Mouse (Mus musculus) forebrain, embryonic 11.5 days (tissue): Measurements from ENCODE around the gene Mylk2. TPM values are rescaled to one million over a fixed set of nuclear protein-coding genes. Genes with fewer than 3 reads are reported as not detected.

ENCODE experiments used
- ATAC-seq: fragments of 200-750 bp; cut with Nextera tagmentation; replicated peaks from 2 replicates; pipeline ENCODE4 v1.8.0; 2017; ENCODE audit warnings: moderate TSS enrichment; ENCODE audit not compliant: low FRiP score
- DNase-seq: peaks from one replicate; pipeline ENCODE4 v3.0.0-alpha.2; 2017; ENCODE audit warnings: low spot score
- H3K27ac ChIP-seq: fragments of 300-500 bp; sonication (generic); 2 replicates; pipeline ENCODE4 v1.5.1; 2014; ENCODE audit warnings: low read depth, low read length
- H3K27me3 ChIP-seq: fragments of 300-500 bp; sonication (generic); 2 replicates; pipeline ENCODE4 v1.6.1; 2014; ENCODE audit warnings: mild to moderate bottlenecking, low read length, mixed read lengths; ENCODE audit not compliant: control insufficient read depth, insufficient read depth
- H3K36me3 ChIP-seq: fragments of 300-500 bp; sonication (generic); 2 replicates; pipeline ENCODE4 v1.6.1; 2014; ENCODE audit warnings: mild to moderate bottlenecking, low read length, moderate library complexity, mixed read lengths; ENCODE audit not compliant: control insufficient read depth, insufficient read depth
- H3K4me1 ChIP-seq: fragments of 300-500 bp; sonication (generic); replicated peaks from 2 replicates; pipeline ENCODE4 v1.6.1; 2014; ENCODE audit warnings: low read length, mixed read lengths; ENCODE audit not compliant: control insufficient read depth, insufficient read depth
- H3K4me2 ChIP-seq: fragments of 300-500 bp; sonication (generic); 2 replicates; pipeline ENCODE4 v1.6.1; 2014; ENCODE audit warnings: low read depth, mild to moderate bottlenecking, low read length, moderate library complexity, mixed read lengths; ENCODE audit not compliant: severe bottlenecking
- H3K4me3 ChIP-seq: fragments of 300-500 bp; sonication (generic); 2 replicates; pipeline ENCODE4 v1.5.1; 2014; ENCODE audit warnings: low read depth, low read length
- H3K9ac ChIP-seq: fragments of 300-500 bp; sonication (generic); 2 replicates; pipeline ENCODE4 v1.6.1; 2014; ENCODE audit warnings: low read length
- H3K9me3 ChIP-seq: fragments of 300-500 bp; sonication (generic); 2 replicates; pipeline ENCODE4 v1.6.1; 2016; ENCODE audit warnings: low read length, mixed read lengths; ENCODE audit not compliant: control insufficient read depth
- WGBS: fragments of 180-500 bp; shearing (Covaris S2); extraction: QIAGEN DNeasy Blood & Tissue Kit; methylation state at CpG from one replicate; pipeline ENCODE4 v1.1.7; 2014; 5-methylcytosine and 5-hydroxymethylcytosine counted together
- polyA plus RNA-seq: library from polyadenylated mRNA; unstranded; fragments of >200 nt; fragmentation: Nextera tagmentation; extraction: Ambion mirVana; gene quantifications from 2 replicates; pipeline ENCODE4 v1.2.1, GENCODE M21; 2014

Mylk2 gene
- polyA plus RNA-seq, result not detected in 2 replicates

DNA sequence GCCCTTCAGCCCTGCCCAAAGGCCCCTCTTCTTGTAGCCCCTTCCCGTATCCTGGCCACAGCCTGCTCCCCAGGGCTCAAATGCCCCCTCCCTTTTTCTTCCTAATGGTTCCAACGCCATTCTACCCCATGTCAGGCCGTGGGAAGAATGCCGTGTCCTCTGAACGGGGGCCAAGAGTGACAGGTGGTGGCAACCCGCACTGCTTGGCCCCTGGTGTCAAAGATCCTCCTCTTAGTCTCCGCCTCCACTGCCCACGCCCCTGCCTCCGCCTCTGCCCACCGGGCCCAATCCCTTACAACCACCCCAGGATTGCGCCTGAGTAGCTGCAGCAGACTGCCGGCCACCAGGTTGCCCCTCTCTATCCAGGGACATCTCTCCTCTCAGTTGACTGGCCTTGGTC, at the start of gene Mylk2:
Gene Mylk2 (plus strand): TSS at position 322 of the 400 bp plus-strand sequence.
- Histone ChIP-seq H3K9ac (no peak within 1 kb of the TSS), H3K9me3 (no peaks in the 10 kb centered on the region), H3K27ac (no peak within 1 kb of the TSS), H3K4me1 (no peaks in the 10 kb centered on the region), H3K4me3 (no peak within 1 kb of the TSS), H3K36me3 (no peaks in the 10 kb centered on the region), H3K4me2 (no peak within 1 kb of the TSS), H3K27me3 (peaks cover 23% of the 10 kb centered on the region)
- ATAC-seq, result no peak
- no peak for DNase-seq
- WGBS, result 23% methylated on average over 12 of the region's 12 CpGs

GRCm38 (mm10) chr2:152861891-152862290, 49.3 kb upstream of the Mylk2 start:
- no peaks in the 10 kb centered on the region for H3K4me1 ChIP-seq
- WGBS, result 96% methylated on average over 1 of the region's 1 CpGs
- H3K36me3 ChIP-seq, result peaks cover 6% of the 10 kb centered on the region; the same call in 1 of the 2 replicates
- DNase-seq (no peak), ATAC-seq (no peak)
- H3K4me3 ChIP-seq, result no peak overlapping the region
- H3K9me3 ChIP-seq, result no peaks in the 10 kb centered on the region
- H3K4me2 ChIP-seq, result no peak overlapping the region
- no peaks in the 10 kb centered on the region for H3K27me3 ChIP-seq
- no peak overlapping the region for H3K9ac ChIP-seq
- H3K27ac ChIP-seq, result no peak overlapping the region

GRCm38 (mm10) chr2:152862638-152863037, 48.5 kb upstream of the Mylk2 start:
- no peak overlapping the region for H3K9ac ChIP-seq

DNA sequence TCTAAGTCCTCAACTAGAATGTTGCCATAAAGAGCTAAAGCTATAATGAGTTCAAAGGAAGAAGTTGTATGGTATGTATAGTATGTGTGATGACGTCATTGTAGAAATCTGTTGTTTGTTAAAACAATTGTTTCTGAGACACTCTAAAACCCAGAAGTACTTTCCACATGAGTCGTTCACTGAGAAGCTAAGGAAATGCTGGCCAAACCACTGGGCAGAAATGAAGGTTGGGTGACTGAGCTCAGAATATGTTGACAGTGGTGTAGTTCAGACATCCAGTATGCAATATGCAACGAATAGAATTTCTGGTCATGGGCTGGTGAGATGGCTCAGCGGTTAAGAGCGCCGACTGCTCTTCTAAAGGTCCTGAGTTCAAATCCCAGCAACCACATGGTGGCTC, 47.8 kb upstream of the Mylk2 start:
- WGBS, result 95% methylated on average over 6 of the region's 6 CpGs
- DNase-seq, result no peak
- no peaks in the 10 kb centered on the region for H3K27me3 ChIP-seq
- H3K4me3 ChIP-seq, result no peak overlapping the region
- no peaks in the 10 kb centered on the region for H3K9me3 ChIP-seq
- H3K4me2 ChIP-seq, result no peak overlapping the region
- no peaks in the 10 kb centered on the region for H3K4me1 ChIP-seq
- H3K36me3 ChIP-seq, result peaks cover 6% of the 10 kb centered on the region; the same call in 1 of the 2 replicates
- no peak for ATAC-seq
- no peak overlapping the region for H3K9ac ChIP-seq
- H3K27ac ChIP-seq, result no peak overlapping the region

More at GRCm38 (mm10) chr2:152862638-152863037, 48.5 kb upstream of the Mylk2 start:
- 91% methylated on average over 3 of the region's 3 CpGs for WGBS
- ATAC-seq (no peak), DNase-seq (no peak)
- H3K27me3 ChIP-seq, result no peaks in the 10 kb centered on the region
- no peaks in the 10 kb centered on the region for H3K9me3 ChIP-seq
- H3K4me2 ChIP-seq, result no peak overlapping the region
- no peak overlapping the region for H3K27ac ChIP-seq
- H3K36me3 ChIP-seq, result peaks cover 6% of the 10 kb centered on the region; the same call in 1 of the 2 replicates
- H3K4me3 ChIP-seq, result no peak overlapping the region
- H3K4me1 ChIP-seq, result no peaks in the 10 kb centered on the region

GRCm38 (mm10) chr2:152878239-152878638, 32.9 kb upstream of the Mylk2 start:
- no peak overlapping the region for H3K4me2 ChIP-seq
- ATAC-seq (no peak), DNase-seq (no peak)
- no peaks in the 10 kb centered on the region for H3K27me3 ChIP-seq
- 91% methylated on average over 3 of the region's 3 CpGs for WGBS
- no peak overlapping the region for H3K9ac ChIP-seq
- peaks cover 30% of the 10 kb centered on the region for H3K36me3 ChIP-seq
- H3K4me1 ChIP-seq, result no peaks in the 10 kb centered on the region
- H3K27ac ChIP-seq, result no peak overlapping the region
- H3K4me3 ChIP-seq, result no peak overlapping the region
- H3K9me3 ChIP-seq, result no peaks in the 10 kb centered on the region

GRCm38 (mm10) chr2:152880898-152881297, 30.3 kb upstream of the Mylk2 start:
- H3K4me1 ChIP-seq, result no peaks in the 10 kb centered on the region
- H3K27ac ChIP-seq, result no peak overlapping the region
- DNase-seq, result no peak
- no peaks in the 10 kb centered on the region for H3K27me3 ChIP-seq
- H3K36me3 ChIP-seq, result peaks cover 33% of the 10 kb centered on the region
- H3K4me3 ChIP-seq, result no peak overlapping the region
- no peak overlapping the region for H3K4me2 ChIP-seq
- H3K9ac ChIP-seq, result no peak overlapping the region
- no peak for ATAC-seq
- no peaks in the 10 kb centered on the region for H3K9me3 ChIP-seq
- WGBS, result 91% methylated on average over 13 of the region's 13 CpGs

- 95% methylated on average over 6 of the region's 6 CpGs for WGBS
- ATAC-seq (no peak), DNase-seq (no peak)
- H3K36me3 ChIP-seq, result peaks cover 43% of the 10 kb centered on the region
- H3K4me2 ChIP-seq, result no peak overlapping the region
- H3K9me3 ChIP-seq, result no peaks in the 10 kb centered on the region
- no peaks in the 10 kb centered on the region for H3K4me1 ChIP-seq
- H3K27ac ChIP-seq, result no peak overlapping the region
- no peaks in the 10 kb centered on the region for H3K27me3 ChIP-seq
- H3K9ac ChIP-seq, result no peak overlapping the region
- H3K4me3 ChIP-seq, result no peak overlapping the region
These were observed 27.0 kb upstream of the Mylk2 start for GRCm38 (mm10) chr2:152884101-152884645.

DNA sequence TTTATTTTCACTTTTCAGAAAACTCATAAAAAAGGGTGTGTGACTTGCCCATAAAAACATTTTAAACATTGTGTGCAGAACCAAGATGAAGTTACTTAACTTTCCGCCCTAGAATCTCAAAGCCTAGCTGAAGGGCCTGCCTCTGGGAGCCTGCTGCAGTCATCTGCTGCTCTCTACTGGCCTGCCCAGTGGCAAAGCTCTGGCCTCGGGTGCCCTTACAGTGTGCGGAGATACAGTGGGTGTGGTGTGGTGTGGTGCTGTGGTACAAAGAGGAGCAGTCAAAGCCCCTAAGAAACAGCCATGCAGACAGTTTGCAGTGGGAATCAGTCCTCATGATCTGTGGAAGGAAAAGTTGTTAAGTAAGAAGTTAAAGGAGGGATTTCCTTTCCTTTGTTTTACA, 23.9 kb upstream of the Mylk2 start:
- H3K4me3 ChIP-seq, result no peak overlapping the region
- H3K27me3 ChIP-seq, result no peaks in the 10 kb centered on the region
- peaks cover 41% of the 10 kb centered on the region for H3K36me3 ChIP-seq
- no peak overlapping the region for H3K4me2 ChIP-seq
- no peaks in the 10 kb centered on the region for H3K9me3 ChIP-seq
- no peak overlapping the region for H3K9ac ChIP-seq
- ATAC-seq (no peak), DNase-seq (no peak)
- H3K27ac ChIP-seq, result no peak overlapping the region
- 96% methylated on average over 3 of the region's 3 CpGs for WGBS
- H3K4me1 ChIP-seq, result no peaks in the 10 kb centered on the region

DNA sequence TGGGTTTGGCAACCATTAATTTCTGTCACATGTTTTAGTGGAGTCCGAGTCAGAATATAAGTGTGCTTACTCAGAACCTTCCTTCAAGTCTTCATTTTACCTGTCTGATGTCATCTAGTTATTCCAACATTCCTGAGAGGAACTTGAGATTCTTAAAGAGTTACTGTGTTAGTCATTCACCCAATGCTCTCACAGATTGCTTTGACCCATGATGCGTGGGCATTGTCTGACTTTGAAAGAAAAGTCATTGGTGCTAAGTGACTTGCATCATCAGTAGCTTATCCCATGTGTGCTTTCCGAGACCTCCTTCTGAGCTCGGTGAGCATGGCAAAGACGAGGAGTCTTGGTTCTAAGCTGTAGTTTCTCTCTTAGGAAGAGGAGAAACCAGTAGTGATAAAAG, 22.4 kb upstream of the Mylk2 start:
- Histone ChIP-seq H3K9me3 (no peaks in the 10 kb centered on the region), H3K4me3 (no peak overlapping the region), H3K27me3 (no peaks in the 10 kb centered on the region), H3K4me2 (no peak overlapping the region), H3K4me1 (no peaks in the 10 kb centered on the region), H3K36me3 (peaks cover 50% of the 10 kb centered on the region), H3K27ac (no peak overlapping the region), H3K9ac (no peak overlapping the region)
- ATAC-seq (no peak), DNase-seq (no peak)
- 87% methylated on average over 5 of the region's 5 CpGs for WGBS
